Mouse (Mus musculus) G1E (cell line): ENCODE data around the gene Pla2g6. TPM values are rescaled to one million over a fixed set of nuclear protein-coding genes. Genes with fewer than 3 reads are reported as not detected.
A peak's percentile ranks its signal among the peaks of the same experiment; 100 is the strongest.

ENCODE experiments used
- ATAC-seq: 2 replicates; pipeline ENCODE4 v1.8.0; 2016; ENCODE audit warnings: mild to moderate bottlenecking; ENCODE audit not compliant: insufficient number of reproducible peaks, poor library complexity, low FRiP score, severe bottlenecking; ENCODE audit errors: extremely low read depth
- DNase-seq: peaks from one replicate; pipeline ENCODE4 v3.0.0; 2012; ENCODE audit warnings: low spot score
- H3K27me3 ChIP-seq: 2 replicates; pipeline ENCODE4 v1.6.1; 2012; ENCODE audit warnings: mild to moderate bottlenecking, low read length, inconsistent platforms; ENCODE audit not compliant: insufficient read depth
- H3K36me3 ChIP-seq: replicated peaks from 2 replicates; pipeline ENCODE3; 2012; ENCODE audit warnings: mild to moderate bottlenecking, inconsistent platforms
- H3K4me1 ChIP-seq: 2 replicates; pipeline ENCODE4 v1.6.1; 2012; ENCODE audit warnings: low read depth, low read length, inconsistent platforms, mixed read lengths; ENCODE audit not compliant: insufficient read depth
- H3K4me3 ChIP-seq: 2 replicates; pipeline ENCODE4 v1.5.1; 2012; ENCODE audit warnings: low read depth, mild to moderate bottlenecking, inconsistent platforms, low read length, moderate library complexity, mixed read lengths
- H3K9me3 ChIP-seq: replicated peaks from 2 replicates; pipeline ENCODE4 v1.6.1; 2012; ENCODE audit warnings: inconsistent platforms
- CTCF ChIP-seq: IDR thresholded peaks from 2 replicates; pipeline ENCODE4 v1.5.1; 2012; ENCODE audit warnings: low read depth, low read length, inconsistent platforms, mixed read lengths
- GATA1 ChIP-seq: IDR thresholded peaks from 2 replicates; pipeline ENCODE4 v1.6.1; 2012; ENCODE audit warnings: borderline replicate concordance, low read length, inconsistent platforms, mixed read lengths
- GATA2 ChIP-seq: IDR thresholded peaks from 2 replicates; pipeline ENCODE4 v1.6.1; 2012; ENCODE audit warnings: low read depth, low read length, inconsistent platforms, borderline replicate concordance
- POLR2AphosphoS5 ChIP-seq: IDR thresholded peaks from 2 replicates; pipeline ENCODE4 v1.6.1; 2012; ENCODE audit warnings: low read depth, low read length, inconsistent platforms; ENCODE audit not compliant: insufficient replicate concordance
- TAL1 ChIP-seq: conservative IDR thresholded peaks from 2 replicates; pipeline ENCODE4 v1.6.1; 2012; ENCODE audit warnings: low read depth, low read length, inconsistent platforms, mixed read lengths
- polyA plus RNA-seq: library from polyadenylated mRNA; stranded (reverse); fragments of >175 nt; gene quantifications from 2 replicates; pipeline ENCODE4 v1.2.3, GENCODE M21; 2012
- total RNA-seq, 2 experiments: library from RNA; stranded (forward) in 1 of 2; stranded (reverse) in 1 of 2; fragments of 200-1000 nt in 1 of 2; fragments of >200 nt in 1 of 2; fragmentation: Nextera tagmentation in 1 of 2; gene quantifications; 2 replicates each; pipeline ENCODE4 v1.2.3; 2014 to 2017

The Pla2g6 gene
- total and polyA plus RNA-seq, 3 experiments = 6.5 to 26.4 (median 24.5) TPM

GRCm38 (mm10) chr15:79285399-79285798 lies 42.8 kb downstream of the Pla2g6 start, which contains the start of gene Baiap2l2:
Baiap2l2 (minus strand) TSS chr15:79285537.
- DNase-seq = no peak
- no peak for ATAC-seq
- H3K36me3 ChIP-seq = peaks cover 50% of the 10 kb centered on the region
- H3K4me3 ChIP-seq = no peak within 1 kb of the TSS
- TF ChIP-seq CTCF = no peak
- no peak for TF ChIP-seq POLR2AphosphoS5
- H3K4me1 ChIP-seq = peaks cover 21% of the 10 kb centered on the region
- no peaks in the 10 kb centered on the region for H3K9me3 ChIP-seq
- peaks cover 4% of the 10 kb centered on the region; the same call in 1 of the 2 replicates for H3K27me3 ChIP-seq

DNA sequence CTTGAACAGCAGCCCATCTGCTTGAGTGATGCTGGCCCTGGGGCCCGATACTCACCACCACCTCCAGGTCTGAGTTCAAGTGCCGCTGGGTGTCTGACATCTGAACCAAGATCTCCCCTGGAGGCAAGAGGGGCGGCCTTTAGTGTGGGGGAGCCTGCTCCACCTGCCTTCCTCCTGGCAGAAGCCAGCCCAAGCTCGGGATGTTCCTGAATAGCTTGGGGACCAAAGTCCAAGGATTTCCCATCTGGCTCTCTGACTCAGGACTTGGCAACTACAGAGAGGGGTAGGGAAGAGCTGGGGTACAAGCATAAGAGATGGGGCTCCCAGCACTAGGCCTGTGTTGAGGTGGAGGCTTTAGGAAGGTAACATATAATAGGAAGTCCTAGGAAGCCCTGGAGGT lies 44.8 kb downstream of the Pla2g6 start:
- Histone ChIP-seq H3K27me3 (peaks cover 4% of the 10 kb centered on the region; the same call in 1 of the 2 replicates), H3K4me3 (no peak overlapping the region), H3K36me3 (peaks cover 31% of the 10 kb centered on the region), H3K4me1 (peaks cover 24% of the 10 kb centered on the region), H3K9me3 (0 out of 2 replicates have a peak, but pooled peaks cover 2% of the 10 kb centered on the region)
- DNase-seq (no peak), ATAC-seq (no peak)
- TF ChIP-seq TAL1 (no peak), GATA1 (no peak), CTCF (no peak), POLR2AphosphoS5 (no peak), GATA2 (no peak)

- 0 out of 2 replicates have a peak, but pooled peaks cover 2% of the 10 kb centered on the region for H3K9me3 ChIP-seq
- H3K4me3 ChIP-seq = no peak overlapping the region
- H3K36me3 ChIP-seq = peaks cover 22% of the 10 kb centered on the region
- peaks cover 24% of the 10 kb centered on the region for H3K4me1 ChIP-seq
- peaks cover 4% of the 10 kb centered on the region; the same call in 1 of the 2 replicates for H3K27me3 ChIP-seq
- no peak for DNase-seq
- no peak for ATAC-seq
- TF ChIP-seq CTCF (no peak), TAL1 (no peak), POLR2AphosphoS5 (no peak)
These were observed 45.8 kb downstream of the Pla2g6 start for GRCm38 (mm10) chr15:79282434-79282833.

DNA sequence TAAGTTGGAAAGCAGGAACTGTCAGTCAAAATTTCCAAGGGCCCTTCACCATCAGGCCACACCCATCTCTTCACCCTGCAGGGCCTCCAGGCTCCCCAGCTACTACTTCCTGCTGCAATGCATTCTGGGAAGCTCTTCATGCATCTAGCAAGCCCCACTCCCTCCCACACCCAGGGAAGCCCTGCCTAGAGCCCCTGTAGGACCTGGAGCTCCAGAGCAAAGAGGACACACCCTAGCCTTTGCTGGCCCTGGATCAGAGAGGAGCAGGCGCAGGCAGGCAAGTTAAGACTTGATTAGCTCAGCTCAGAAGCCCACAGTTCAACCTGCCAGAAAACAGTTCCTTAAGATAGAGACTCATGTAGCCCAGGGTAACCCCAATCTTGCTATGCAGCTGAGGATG lies 46.8 kb downstream of the Pla2g6 start:
- ATAC-seq = peak; percentile 79

GRCm38 (mm10) chr15:79280850-79281249 lies 47.3 kb downstream of the Pla2g6 start:
- Histone ChIP-seq H3K4me3 (peak overlapping the region; percentile 38; the same call in 1 of the 2 replicates), H3K4me1 (peaks cover 25% of the 10 kb centered on the region), H3K36me3 (peaks cover 6% of the 10 kb centered on the region), H3K27me3 (peaks cover 5% of the 10 kb centered on the region; the same call in 1 of the 2 replicates), H3K9me3 (0 out of 2 replicates have a peak, but pooled peaks cover 2% of the 10 kb centered on the region)
- ATAC-seq (no peak; the same call in 1 of the 2 replicates), DNase-seq (peak; percentile 60)
- no peak for TF ChIP-seq TAL1
- TF ChIP-seq POLR2AphosphoS5 = no peak
- TF ChIP-seq CTCF = no peak
- TF ChIP-seq GATA1 = no peak
- no peak for TF ChIP-seq GATA2

More for the DNA sequence above, 46.8 kb downstream of the Pla2g6 start:
- Histone ChIP-seq H3K36me3 (peaks cover 12% of the 10 kb centered on the region), H3K9me3 (0 out of 2 replicates have a peak, but pooled peaks cover 2% of the 10 kb centered on the region), H3K4me3 (peak overlapping the region; percentile 44; the same call in 1 of the 2 replicates), H3K4me1 (peaks cover 25% of the 10 kb centered on the region), H3K27me3 (peaks cover 5% of the 10 kb centered on the region; the same call in 1 of the 2 replicates)
- TF ChIP-seq GATA2 (no peak), TAL1 (no peak), CTCF (no peak), POLR2AphosphoS5 (no peak), GATA1 (no peak)
- DNase-seq = peak; percentile 90

GRCm38 (mm10) chr15:79280209-79280608 lies 48.0 kb downstream of the Pla2g6 start:
- Histone ChIP-seq H3K27me3 (peaks cover 5% of the 10 kb centered on the region; the same call in 1 of the 2 replicates), H3K9me3 (0 out of 2 replicates have a peak, but pooled peaks cover 2% of the 10 kb centered on the region), H3K4me3 (no peak overlapping the region), H3K36me3 (peaks cover under 1% of the 10 kb centered on the region), H3K4me1 (peaks cover 25% of the 10 kb centered on the region)
- TF ChIP-seq TAL1 (no peak), CTCF (peak; percentile 62), GATA2 (no peak)
- ATAC-seq = no peak; the same call in 1 of the 2 replicates
- DNase-seq = peak; percentile 24

- no peaks in the 10 kb centered on the region for H3K36me3 ChIP-seq
- TF ChIP-seq CTCF (no peak), POLR2AphosphoS5 (no peak), TAL1 (no peak), GATA2 (no peak), GATA1 (no peak)
- no peak for DNase-seq
- H3K4me1 ChIP-seq = peaks cover 25% of the 10 kb centered on the region
- H3K27me3 ChIP-seq = peaks cover 17% of the 10 kb centered on the region
- no peak overlapping the region for H3K4me3 ChIP-seq
- H3K9me3 ChIP-seq = 0 out of 2 replicates have a peak, but pooled peaks cover 2% of the 10 kb centered on the region
- ATAC-seq = no peak
These were observed 50.5 kb downstream of the Pla2g6 start for GRCm38 (mm10) chr15:79277728-79278127.
